Comparison of ENCODE assay signal across 22 mouse cellular contexts in genomic region chr11:119224926-119225325, GRCm38 (mm10). TPM values are rescaled to one million over a fixed set of nuclear protein-coding genes. Genes with fewer than 3 reads are reported as not detected.
DNase-seq lines count a peak whose midpoint lies in the region; ATAC-seq and TF ChIP-seq lines count a peak whose summit lies in the region.
"Had no signal": no experiment of that assay in that cellular context is flagged by ENCODE, and none has a peak within 500 bp of the region (broad histone marks: within the 10 kb centered on the region; RNA-seq: fewer than 3 reads in every experiment).

No protein-coding gene starts in this region.

- WGBS in hindbrain, embryonic 15.5 days, result 93% methylated on average over 6 of the region's 6 CpGs
- 95% methylated on average over 6 of the region's 6 CpGs for WGBS in hindbrain, embryonic 11.5 days
- WGBS in liver, adult 2 months, result 20% methylated on average over 6 of the region's 6 CpGs
- WGBS in liver, embryonic 11.5 days, result 92% methylated on average over 6 of the region's 6 CpGs

- DNase-seq in cerebellum, postnatal 10 days, result peak; percentile 51 to 53
- DNase-seq in cerebellum, postnatal 36 days, result no peak
- no peak for DNase-seq in hindbrain, embryonic 11.5 days (ENCODE audit: low spot score)
- DNase-seq in liver, adult 2 months (ENCODE audit: extremely low read depth, low read depth, low spot score), result peak; percentile 71
- no peak for DNase-seq in liver, embryonic 11.5 days (ENCODE audit: low spot score)
- DNase-seq: adrenal gland, adult 8-10 months; adrenal gland, postnatal 14 days; adrenal gland, postnatal 36 days; B cell, adult 2 months; cerebellum, adult 11-12 months; cerebellum, adult 2 months; cerebellum, adult 9-10 months; forebrain, postnatal 0 days had no signal

- H3K4me2 ChIP-seq in hindbrain, embryonic 15.5 days, result peak overlapping the region; percentile 99; the same call in 1 of the 2 replicates
- no peak overlapping the region for H3K4me2 ChIP-seq in hindbrain, embryonic 11.5 days (replicated peaks; ENCODE audit: low read depth, low read length)
- H3K4me2 ChIP-seq in liver, embryonic 11.5 days, result no peak overlapping the region
- H3K4me2 ChIP-seq: embryonic facial prominence, embryonic 12.5 days; forebrain, embryonic 15.5 days had no signal

- no peak overlapping the region for H3K27ac ChIP-seq in hindbrain, embryonic 15.5 days (replicated peaks)
- H3K27ac ChIP-seq in hindbrain, embryonic 11.5 days (ENCODE audit: low read depth, low read length), result no peak overlapping the region
- H3K27ac ChIP-seq in liver, adult 2 months (replicated peaks; ENCODE audit: insufficient read depth, low read depth, low read length), result no peak overlapping the region
- H3K27ac ChIP-seq in liver, embryonic 11.5 days (ENCODE audit: low read depth, low read length), result no peak overlapping the region
- H3K27ac ChIP-seq: embryonic facial prominence, embryonic 12.5 days; forebrain, embryonic 13.5 days; forebrain, embryonic 15.5 days had no signal

- H3K79me2 ChIP-seq in liver, adult 2 months (ENCODE audit: control insufficient read depth, insufficient read depth, low read length), result peaks cover 14% of the 10 kb centered on the region

- H3K9me3 ChIP-seq in hindbrain, embryonic 15.5 days, result no peaks in the 10 kb centered on the region
- no peaks in the 10 kb centered on the region for H3K9me3 ChIP-seq in hindbrain, embryonic 11.5 days (ENCODE audit: control insufficient read depth, low read length)
- H3K9me3 ChIP-seq in liver, embryonic 11.5 days (ENCODE audit: control insufficient read depth, low read length), result no peaks in the 10 kb centered on the region
- H3K9me3 ChIP-seq: embryonic facial prominence, embryonic 10.5 days; embryonic facial prominence, embryonic 12.5 days; forebrain, embryonic 13.5 days; forebrain, embryonic 15.5 days had no signal

- ATAC-seq in hindbrain, embryonic 15.5 days (ENCODE audit: low FRiP score, low read depth), result no peak
- no peak for ATAC-seq in hindbrain, embryonic 11.5 days (ENCODE audit: low FRiP score)
- no peak for ATAC-seq in liver, embryonic 11.5 days (replicated peaks; ENCODE audit: low FRiP score)
- ATAC-seq: activated CD4-positive, CD25-positive, alpha-beta regulatory T cell, adult 4 months; CD4-positive, CD25-positive, alpha-beta regulatory T cell, adult 4 months; forebrain, embryonic 13.5 days; forebrain, embryonic 15.5 days; forebrain, postnatal 0 days; Patski had no signal

- H3K27me3 ChIP-seq in hindbrain, embryonic 15.5 days, result no peaks in the 10 kb centered on the region
- H3K27me3 ChIP-seq in hindbrain, embryonic 11.5 days (ENCODE audit: control insufficient read depth, insufficient read depth, low read length), result no peaks in the 10 kb centered on the region
- H3K27me3 ChIP-seq in liver, adult 2 months (ENCODE audit: control insufficient read depth, insufficient read depth, low read length), result no peaks in the 10 kb centered on the region
- H3K27me3 ChIP-seq in liver, embryonic 11.5 days (replicated peaks; ENCODE audit: control insufficient read depth, insufficient read depth, low read length), result peaks cover 6% of the 10 kb centered on the region
- H3K27me3 ChIP-seq: embryonic facial prominence, embryonic 12.5 days; forebrain, embryonic 13.5 days; forebrain, embryonic 15.5 days; Patski had no signal

- peaks cover 81% of the 10 kb centered on the region for H3K4me1 ChIP-seq in hindbrain, embryonic 15.5 days (replicated peaks)
- H3K4me1 ChIP-seq in hindbrain, embryonic 11.5 days (replicated peaks; ENCODE audit: control insufficient read depth, insufficient read depth, low read length), result peaks cover 24% of the 10 kb centered on the region
- H3K4me1 ChIP-seq in liver, adult 2 months (ENCODE audit: control insufficient read depth, insufficient read depth, low read length), result peaks cover 16% of the 10 kb centered on the region
- peaks cover 22% of the 10 kb centered on the region for H3K4me1 ChIP-seq in liver, embryonic 11.5 days (replicated peaks; ENCODE audit: control insufficient read depth, insufficient read depth, low read length)

- no peaks in the 10 kb centered on the region for H3K36me3 ChIP-seq in hindbrain, embryonic 15.5 days
- H3K36me3 ChIP-seq in hindbrain, embryonic 11.5 days (ENCODE audit: control insufficient read depth, insufficient read depth, low read length), result no peaks in the 10 kb centered on the region
- no peaks in the 10 kb centered on the region for H3K36me3 ChIP-seq in liver, adult 2 months (ENCODE audit: control insufficient read depth, insufficient read depth, low read length)
- H3K36me3 ChIP-seq in liver, embryonic 11.5 days (ENCODE audit: control insufficient read depth, insufficient read depth, low read length), result no peaks in the 10 kb centered on the region
- H3K36me3 ChIP-seq: embryonic facial prominence, embryonic 12.5 days; forebrain, embryonic 15.5 days; G1E had no signal

- no peak overlapping the region for H3K9ac ChIP-seq in hindbrain, embryonic 15.5 days
- H3K9ac ChIP-seq in hindbrain, embryonic 11.5 days (ENCODE audit: low read depth, low read length), result no peak overlapping the region
- no peak overlapping the region for H3K9ac ChIP-seq in liver, adult 2 months (ENCODE audit: low read depth, low read length)
- H3K9ac ChIP-seq in liver, embryonic 11.5 days (ENCODE audit: low read depth, low read length), result no peak overlapping the region
- H3K9ac ChIP-seq: embryonic facial prominence, embryonic 12.5 days; forebrain, embryonic 13.5 days; forebrain, embryonic 15.5 days; forebrain, postnatal 0 days had no signal

- no peak for TF ChIP-seq CTCF in liver, adult 2 months (IDR thresholded peaks at IDR 0.05; ENCODE audit: low read depth, low read length)

- H3K4me3 ChIP-seq in hindbrain, embryonic 15.5 days, result no peak overlapping the region
- H3K4me3 ChIP-seq in hindbrain, embryonic 11.5 days (ENCODE audit: low read depth, low read length), result no peak overlapping the region
- H3K4me3 ChIP-seq in liver, adult 2 months (ENCODE audit: insufficient read depth, low read depth, low read length), result no peak overlapping the region
- no peak overlapping the region for H3K4me3 ChIP-seq in liver, embryonic 11.5 days (ENCODE audit: low read depth, low read length)
- H3K4me3 ChIP-seq: embryonic facial prominence, embryonic 12.5 days; forebrain, embryonic 13.5 days; forebrain, embryonic 15.5 days had no signal

- no peak for TF ChIP-seq POLR2A in liver, adult 2 months (IDR thresholded peaks at IDR 0.05; ENCODE audit: extremely low read depth, insufficient read depth, low read length)

RNA-seq across cellular contexts. Expression of gene Tbc1d16, which starts 3.4 kb away (rescaled TPM):
- 56.1 and 57.1 TPM in 2 replicates for polyA plus RNA-seq in hindbrain, embryonic 15.5 days (2015; fragmentation: Nextera tagmentation; extraction: Ambion mirVana)
- polyA plus RNA-seq in hindbrain, embryonic 11.5 days (2014; fragmentation: Nextera tagmentation; extraction: Ambion mirVana), result 16.9 and 20.7 TPM in 2 replicates
- total RNA-seq in liver, adult 2 months (2014; rRNA removed), result 4.6 and 5.5 TPM in 2 replicates
- 8.5 and 9.5 TPM in 2 replicates for polyA plus RNA-seq in liver, adult 2 months (2012; rRNA removed)
- 3.4 and 3.6 TPM in 2 replicates for polyA plus RNA-seq in liver, embryonic 11.5 days (2014; fragmentation: Nextera tagmentation; extraction: Ambion mirVana)
- polyA plus RNA-seq: G1E had no signal

RNA-seq across cellular contexts. Expression of gene Ccdc40, which starts 3.4 kb away (rescaled TPM):
- polyA plus RNA-seq in hindbrain, embryonic 15.5 days (2015; fragmentation: Nextera tagmentation; extraction: Ambion mirVana), result 14.6 and 15.4 TPM in 2 replicates
- polyA plus RNA-seq in hindbrain, embryonic 11.5 days (2014; fragmentation: Nextera tagmentation; extraction: Ambion mirVana), result 16.5 and 19.3 TPM in 2 replicates
- 0.07 and 0.09 TPM in 2 replicates for total RNA-seq in liver, adult 2 months (2014; rRNA removed)
- 0.04 TPM in 1 of 2 replicates, not detected in the other for polyA plus RNA-seq in liver, adult 2 months (2012; rRNA removed)
- 4.1 and 5.4 TPM in 2 replicates for polyA plus RNA-seq in liver, embryonic 11.5 days (2014; fragmentation: Nextera tagmentation; extraction: Ambion mirVana)
- polyA plus RNA-seq: G1E had no signal

RNA-seq across cellular contexts. Expression of gene Gaa, which starts 42.8 kb away (rescaled TPM):
- polyA plus RNA-seq in hindbrain, embryonic 15.5 days (2015; fragmentation: Nextera tagmentation; extraction: Ambion mirVana), result 95.1 and 105 TPM in 2 replicates
- polyA plus RNA-seq in hindbrain, embryonic 11.5 days (2014; fragmentation: Nextera tagmentation; extraction: Ambion mirVana), result 12.6 and 15.3 TPM in 2 replicates
- total RNA-seq in liver, adult 2 months (2014; rRNA removed), result 22.4 and 49.3 TPM in 2 replicates
- polyA plus RNA-seq in liver, adult 2 months (2012; rRNA removed), result 108 and 119 TPM in 2 replicates
- polyA plus RNA-seq in liver, embryonic 11.5 days (2014; fragmentation: Nextera tagmentation; extraction: Ambion mirVana), result 40.5 and 42.5 TPM in 2 replicates

Comparison
In these comparisons a context has a peak if more than half of its experiments do, and no peak if none do; other contexts are left out.
1. DNase-seq: peak in cerebellum, postnatal 10 days (2 of 2) and liver, adult 2 months (single experiment); none in cerebellum, postnatal 36 days (0 of 2), hindbrain, embryonic 11.5 days (single experiment) and liver, embryonic 11.5 days (single experiment).